Mouse (Mus musculus) bone marrow macrophage, adult 2 months (primary cell): ENCODE data around the gene Gfy. TPM values are rescaled to one million over a fixed set of nuclear protein-coding genes. Genes with fewer than 3 reads are reported as not detected.

Source experiments
- H3K27ac ChIP-seq: 2 replicates; pipeline ENCODE4 v1.5.1; 2012; ENCODE audit warnings: low read depth, low read length; ENCODE audit not compliant: insufficient read depth
- H3K4me1 ChIP-seq: 2 replicates; pipeline ENCODE4 v1.6.1; 2012; ENCODE audit warnings: low read length; ENCODE audit not compliant: control insufficient read depth, insufficient read depth
- H3K4me3 ChIP-seq: 2 replicates; pipeline ENCODE4 v1.5.1; 2012; ENCODE audit warnings: mild to moderate bottlenecking, low read length, moderate library complexity; ENCODE audit not compliant: insufficient read depth
- CTCF ChIP-seq: IDR thresholded peaks from 2 replicates; pipeline ENCODE4 v1.5.1; 2012; ENCODE audit warnings: low read depth, mild to moderate bottlenecking, low read length, moderate library complexity
- POLR2A ChIP-seq: IDR thresholded peaks from 2 replicates; pipeline ENCODE4 v1.6.1; 2012; ENCODE audit warnings: mild to moderate bottlenecking, low read depth, low read length, borderline replicate concordance
- polyA plus RNA-seq: library from polyadenylated mRNA; stranded (reverse); fragments of >200 nt; gene quantifications from 2 replicates; pipeline ENCODE4 v1.2.4, GENCODE M21; 2012; ENCODE audit not compliant: missing spikeins, insufficient read depth, insufficient read length

Gfy gene
- polyA plus RNA-seq, 1 experiment: not detected

DNA sequence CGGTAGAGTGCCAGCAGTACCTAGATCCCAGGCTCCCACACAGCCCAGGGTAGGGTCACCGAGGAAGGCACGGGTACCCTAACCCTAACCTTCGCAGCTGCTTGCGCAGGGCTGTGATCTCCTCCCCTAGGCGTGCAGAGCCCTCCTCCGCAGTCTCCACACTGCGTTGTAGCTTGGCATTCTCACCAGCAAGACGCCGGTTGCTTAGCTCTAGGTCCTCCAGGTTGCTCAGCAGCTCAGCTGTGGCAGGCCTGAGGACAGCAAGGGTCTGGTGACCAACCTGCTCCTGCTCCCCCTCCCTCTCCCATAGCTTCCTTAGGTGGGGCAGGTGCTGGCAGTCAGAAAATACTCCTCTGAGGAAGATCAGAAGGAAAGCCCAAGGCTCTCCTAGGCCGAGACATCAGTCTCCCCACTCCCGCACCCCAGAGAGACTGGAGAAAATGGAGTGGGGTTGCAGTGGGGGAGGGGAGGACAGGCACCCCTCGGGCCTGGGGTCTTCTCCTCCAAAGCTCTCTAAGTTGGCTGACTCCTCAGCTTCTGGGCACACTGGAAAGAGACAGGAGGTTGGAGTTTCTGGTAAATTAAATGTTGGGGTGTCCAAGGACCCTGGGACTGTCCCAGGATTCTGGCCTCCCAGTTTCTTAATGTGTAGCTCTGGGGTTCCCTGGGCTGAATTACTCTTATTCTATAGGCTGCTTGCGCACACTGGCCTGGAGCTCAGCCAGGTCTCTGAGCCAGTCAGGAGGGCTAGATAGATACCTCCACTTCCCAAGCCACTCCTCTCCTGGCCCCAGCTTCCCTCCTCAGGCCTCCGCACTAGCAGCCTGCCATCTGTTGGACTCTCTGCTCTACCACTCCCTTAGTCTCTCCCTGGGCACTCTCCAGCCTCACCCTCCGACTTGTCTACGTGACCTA is 14.8 kb upstream of the Gfy start:
- TF ChIP-seq POLR2A: no peak
- no peak for TF ChIP-seq CTCF
- Histone ChIP-seq H3K27ac (no peak overlapping the region), H3K4me3 (no peak overlapping the region), H3K4me1 (no peaks in the 10 kb centered on the region)

- H3K4me1 ChIP-seq: no peaks in the 10 kb centered on the region
- no peak overlapping the region for H3K4me3 ChIP-seq
- TF ChIP-seq CTCF (no peak), POLR2A (no peak)
- H3K27ac ChIP-seq: no peak overlapping the region
Observed at GRCm38 (mm10) chr7:45193406-45193805, 14.0 kb upstream of the Gfy start.

GRCm38 (mm10) chr7:45192585-45193310 is 13.4 kb upstream of the Gfy start:
- Histone ChIP-seq H3K27ac (no peak overlapping the region), H3K4me1 (no peaks in the 10 kb centered on the region), H3K4me3 (no peak overlapping the region)
- TF ChIP-seq POLR2A (no peak), CTCF (no peak)

DNA sequence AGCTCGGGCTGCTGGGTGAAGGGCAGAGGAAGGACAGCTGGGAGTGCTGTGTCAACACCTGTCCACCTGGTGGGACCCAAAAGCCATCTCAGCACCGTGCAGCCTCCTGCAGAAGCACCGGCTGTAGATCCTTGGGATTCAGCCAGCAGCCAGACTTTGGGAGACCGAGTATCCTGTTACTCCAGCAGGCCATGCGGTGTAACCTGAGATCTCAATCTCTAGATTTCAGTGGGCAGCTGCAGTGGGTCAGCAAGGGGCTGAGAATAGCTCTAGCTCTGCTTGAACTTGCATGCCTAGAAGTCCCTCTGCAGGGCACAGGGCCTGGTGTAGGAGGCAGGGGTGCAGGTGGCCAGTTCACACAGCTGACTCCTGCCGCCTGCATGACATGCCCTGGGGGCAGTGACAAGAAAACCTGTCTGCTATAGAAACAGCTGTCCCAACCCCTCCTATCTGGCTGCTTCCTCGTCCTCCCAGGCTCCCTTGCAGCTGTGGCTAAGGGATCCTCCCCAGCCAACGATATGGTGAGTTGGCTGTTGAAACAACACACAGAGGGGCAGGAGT is 12.5 kb upstream of the Gfy start:
- no peaks in the 10 kb centered on the region for H3K4me1 ChIP-seq
- H3K4me3 ChIP-seq: no peak overlapping the region
- TF ChIP-seq POLR2A (no peak), CTCF (no peak)
- H3K27ac ChIP-seq: no peak overlapping the region

GRCm38 (mm10) chr7:45191161-45191560 is 11.8 kb upstream of the Gfy start:
- Histone ChIP-seq H3K4me3 (no peak overlapping the region), H3K27ac (no peak overlapping the region), H3K4me1 (no peaks in the 10 kb centered on the region)
- no peak for TF ChIP-seq CTCF
- TF ChIP-seq POLR2A: no peak

DNA sequence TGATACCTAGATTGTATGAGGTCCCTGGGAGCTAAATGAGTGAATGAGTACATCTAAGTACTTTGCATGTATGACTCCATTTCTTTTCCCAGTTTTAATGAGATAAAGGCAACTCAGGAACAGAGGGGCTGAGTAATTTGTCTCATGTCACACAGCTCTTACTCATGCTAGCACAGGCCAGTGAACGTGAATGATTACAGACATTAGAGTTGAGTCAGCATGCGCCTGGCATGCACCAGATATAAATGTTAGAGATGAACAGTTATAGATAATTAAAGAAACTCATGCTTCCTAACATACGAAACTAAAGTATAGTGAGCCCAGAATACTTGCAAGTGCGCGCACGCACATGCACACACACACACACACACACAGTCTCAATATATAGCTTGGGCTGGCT is 10.8 kb upstream of the Gfy start:
- TF ChIP-seq CTCF: no peak
- TF ChIP-seq POLR2A: no peak
- no peak overlapping the region for H3K4me3 ChIP-seq
- H3K4me1 ChIP-seq: no peaks in the 10 kb centered on the region

DNA sequence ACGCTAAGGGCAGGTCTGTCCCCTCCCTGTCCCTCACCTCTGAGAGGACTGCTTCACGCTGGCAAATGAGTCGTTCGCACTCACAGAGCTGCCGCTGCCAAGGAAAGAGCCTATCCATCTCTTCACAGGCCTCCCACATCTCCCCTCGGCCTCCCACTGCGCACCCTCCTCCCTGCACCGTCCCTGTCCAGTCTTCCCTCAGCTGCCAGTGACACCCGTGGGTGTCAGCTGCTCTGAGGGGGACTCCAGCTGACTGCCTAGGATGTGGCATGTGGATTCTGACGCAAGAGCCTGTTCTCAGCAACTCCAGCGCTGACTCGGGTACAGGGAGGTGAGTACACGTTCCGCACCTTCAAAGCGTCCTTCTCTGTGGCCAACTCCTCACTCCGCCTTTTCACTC is 10.2 kb upstream of the Gfy start:
- no peak overlapping the region for H3K4me3 ChIP-seq
- no peak overlapping the region for H3K27ac ChIP-seq
- TF ChIP-seq CTCF (no peak), POLR2A (no peak)
- no peaks in the 10 kb centered on the region for H3K4me1 ChIP-seq

More for the DNA sequence above, 10.8 kb upstream of the Gfy start:
- no peak overlapping the region for H3K27ac ChIP-seq

DNA sequence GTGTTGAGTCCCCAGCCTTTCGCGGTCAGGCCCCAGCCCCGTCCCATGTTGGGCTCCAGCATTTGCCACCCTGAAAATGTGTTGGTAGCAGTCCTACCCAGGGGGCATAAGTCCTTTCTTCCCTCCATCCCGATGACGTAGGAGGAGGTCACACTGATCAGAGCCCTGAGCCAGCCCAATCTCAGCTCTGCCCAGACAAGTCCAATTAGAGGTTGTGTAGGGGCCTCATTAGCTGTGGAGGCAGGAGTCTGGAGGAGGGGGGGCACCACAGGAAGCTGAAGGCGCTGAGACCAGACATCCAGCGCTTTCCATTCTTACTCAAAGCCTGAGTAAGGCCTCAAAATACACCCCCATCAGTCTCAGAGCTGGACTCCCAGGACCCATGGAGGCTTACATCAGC is 6.6 kb upstream of the Gfy start:
- no peak overlapping the region for H3K4me3 ChIP-seq
- H3K4me1 ChIP-seq: peaks cover 7% of the 10 kb centered on the region
- TF ChIP-seq CTCF: no peak
- no peak for TF ChIP-seq POLR2A
- H3K27ac ChIP-seq: no peak overlapping the region

- Histone ChIP-seq H3K27ac (no peak overlapping the region), H3K4me3 (no peak overlapping the region), H3K4me1 (peaks cover 7% of the 10 kb centered on the region)
- TF ChIP-seq POLR2A (no peak), CTCF (no peak)
Observed at GRCm38 (mm10) chr7:45183672-45184071, 4.3 kb upstream of the Gfy start.

DNA sequence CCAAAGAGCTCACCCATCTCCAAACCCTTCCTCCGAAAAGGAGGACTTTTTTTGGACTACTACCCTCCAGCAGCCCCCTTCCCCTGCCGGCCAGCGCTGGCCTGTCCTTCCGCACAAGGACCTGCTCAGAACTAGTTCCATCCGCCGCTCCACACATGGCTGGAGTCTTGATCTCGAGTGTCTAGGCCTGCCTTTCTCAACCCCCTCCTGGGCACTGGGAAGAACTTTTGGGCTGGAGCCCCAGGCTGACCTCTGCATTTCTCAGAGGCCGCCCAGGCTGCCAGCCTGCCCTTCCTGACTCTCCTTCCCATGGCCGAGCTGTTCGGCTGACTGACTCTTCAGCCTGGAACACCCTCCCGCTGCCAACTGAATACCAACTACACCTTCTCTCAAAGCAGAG is 3.2 kb upstream of the Gfy start:
- TF ChIP-seq POLR2A: no peak
- no peak for TF ChIP-seq CTCF
- H3K27ac ChIP-seq: no peak overlapping the region
- H3K4me1 ChIP-seq: peaks cover 7% of the 10 kb centered on the region
- H3K4me3 ChIP-seq: peak overlapping the region; percentile 46
